Mouse (Mus musculus): ENCODE measurements around the gene Cdc42bpa. TPM values are rescaled to one million over a fixed set of nuclear protein-coding genes. Genes with fewer than 3 reads are reported as not detected.

The Cdc42bpa gene
- polyA plus RNA-seq, 1 experiment from 2014 or later, result 34.5 TPM

DNA sequence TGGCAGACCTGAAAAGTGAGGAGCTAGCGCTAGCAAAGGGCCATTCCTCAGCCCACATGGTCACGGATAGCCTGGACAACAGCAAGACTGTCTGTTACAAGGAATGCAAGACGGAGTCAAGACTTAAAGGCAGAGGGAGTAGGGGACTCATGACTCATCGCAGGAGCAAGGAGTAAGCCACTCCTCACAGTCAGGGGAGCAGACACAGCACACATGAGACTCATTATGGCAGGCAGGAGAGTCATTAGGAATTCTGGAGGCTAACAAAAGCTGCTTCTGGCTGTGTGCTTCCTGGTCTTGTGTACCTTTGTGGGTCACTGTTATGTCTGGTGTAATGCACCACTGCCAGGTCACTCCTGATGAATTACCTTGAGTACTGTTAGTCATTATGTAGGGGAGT, 178.9 kb downstream of the Cdc42bpa start:
- no peak overlapping the region for H3K4me3 ChIP-seq (ENCODE audit: low read length)
- H3K27ac ChIP-seq (ENCODE audit: low read depth, low read length), result no peak overlapping the region
- 85% methylated on average over 4 of the region's 4 CpGs for WGBS
- no peaks in the 10 kb centered on the region for H3K4me1 ChIP-seq (ENCODE audit: control insufficient read depth, insufficient read depth, low read depth, low read length)
- H3K27me3 ChIP-seq (replicated peaks; ENCODE audit: control insufficient read depth, insufficient read depth, low read length), result no peaks in the 10 kb centered on the region
- no peaks in the 10 kb centered on the region for H3K9me3 ChIP-seq (ENCODE audit: control insufficient read depth, low read length)
- no peak overlapping the region for H3K4me2 ChIP-seq (ENCODE audit: low read length)
- H3K9ac ChIP-seq (ENCODE audit: low read depth, low read length), result no peak overlapping the region
- H3K36me3 ChIP-seq (ENCODE audit: control insufficient read depth, insufficient read depth, low read length), result peaks cover 12% of the 10 kb centered on the region
- no peak for ATAC-seq

DNA sequence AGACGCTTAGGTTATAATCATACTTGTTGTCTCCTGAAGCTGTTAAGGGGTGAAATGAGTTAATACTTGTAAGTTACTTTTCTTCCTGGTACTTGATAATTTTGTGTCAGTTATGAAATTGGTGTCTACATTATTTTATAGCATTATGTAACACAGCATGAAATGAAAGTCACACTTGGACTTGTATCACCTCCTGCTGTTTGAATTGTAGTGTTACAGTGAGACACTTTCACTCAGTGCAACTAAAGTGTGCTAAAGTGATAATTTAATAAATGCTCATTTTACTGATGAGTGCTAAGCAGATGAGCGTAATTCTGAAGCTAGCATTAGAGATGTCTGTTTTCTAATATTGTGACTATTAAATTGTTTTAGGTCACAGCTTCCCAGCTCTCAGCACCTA, 180.7 kb downstream of the Cdc42bpa start:
- Histone ChIP-seq H3K36me3 (ENCODE audit: control insufficient read depth, insufficient read depth, low read length) (peaks cover 12% of the 10 kb centered on the region), H3K27ac (ENCODE audit: low read depth, low read length) (no peak overlapping the region), H3K9ac (ENCODE audit: low read depth, low read length) (no peak overlapping the region), H3K4me2 (ENCODE audit: low read length) (no peak overlapping the region), H3K4me3 (ENCODE audit: low read length) (no peak overlapping the region), H3K27me3 (replicated peaks; ENCODE audit: control insufficient read depth, insufficient read depth, low read length) (no peaks in the 10 kb centered on the region), H3K9me3 (ENCODE audit: control insufficient read depth, low read length) (no peaks in the 10 kb centered on the region), H3K4me1 (ENCODE audit: control insufficient read depth, insufficient read depth, low read depth, low read length) (no peaks in the 10 kb centered on the region)
- ATAC-seq, result no peak
- WGBS, result 90% methylated on average over 2 of the region's 2 CpGs

GRCm38 (mm10) chr1:180148036-180148435, 187.8 kb downstream of the Cdc42bpa start:
- H3K9me3 ChIP-seq (ENCODE audit: control insufficient read depth, low read length), result no peaks in the 10 kb centered on the region
- no peak overlapping the region for H3K4me2 ChIP-seq (ENCODE audit: low read length)
- WGBS, result 85% methylated on average over 4 of the region's 4 CpGs
- H3K27ac ChIP-seq (ENCODE audit: low read depth, low read length), result no peak overlapping the region
- no peaks in the 10 kb centered on the region for H3K27me3 ChIP-seq (replicated peaks; ENCODE audit: control insufficient read depth, insufficient read depth, low read length)
- ATAC-seq, result no peak
- H3K4me1 ChIP-seq (ENCODE audit: control insufficient read depth, insufficient read depth, low read depth, low read length), result no peaks in the 10 kb centered on the region
- H3K9ac ChIP-seq (ENCODE audit: low read depth, low read length), result no peak overlapping the region
- H3K36me3 ChIP-seq (ENCODE audit: control insufficient read depth, insufficient read depth, low read length), result peaks cover 13% of the 10 kb centered on the region
- H3K4me3 ChIP-seq (ENCODE audit: low read length), result no peak overlapping the region

DNA sequence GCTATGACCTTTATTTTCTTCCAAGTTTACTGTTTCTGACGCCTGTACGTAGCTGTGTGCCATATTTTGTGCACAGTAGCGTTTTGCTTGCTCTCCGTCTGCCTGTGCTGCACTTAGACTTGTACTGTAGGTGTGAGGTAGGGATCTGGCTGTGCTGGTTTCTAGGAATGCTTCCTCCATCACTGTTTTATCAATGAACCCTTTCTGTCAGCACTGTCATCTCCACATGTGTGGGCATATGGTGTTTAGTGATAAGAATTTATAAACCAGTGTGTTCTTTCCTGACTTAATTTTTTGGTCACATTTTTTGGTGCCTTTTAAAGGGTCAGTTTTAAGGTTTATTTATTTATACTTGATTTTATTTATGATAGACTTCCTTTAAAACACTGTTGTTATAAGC, 188.3 kb downstream of the Cdc42bpa start:
- 89% methylated on average over 4 of the region's 4 CpGs for WGBS
- no peak overlapping the region for H3K9ac ChIP-seq (ENCODE audit: low read depth, low read length)
- no peak for ATAC-seq

GRCm38 (mm10) chr1:180151191-180151590, 190.9 kb downstream of the Cdc42bpa start:
- Histone ChIP-seq H3K4me1 (ENCODE audit: control insufficient read depth, insufficient read depth, low read depth, low read length) (no peaks in the 10 kb centered on the region), H3K4me2 (ENCODE audit: low read length) (no peak overlapping the region), H3K36me3 (ENCODE audit: control insufficient read depth, insufficient read depth, low read length) (peaks cover 13% of the 10 kb centered on the region), H3K9ac (ENCODE audit: low read depth, low read length) (no peak overlapping the region), H3K27me3 (replicated peaks; ENCODE audit: control insufficient read depth, insufficient read depth, low read length) (no peaks in the 10 kb centered on the region), H3K9me3 (ENCODE audit: control insufficient read depth, low read length) (no peaks in the 10 kb centered on the region), H3K27ac (ENCODE audit: low read depth, low read length) (no peak overlapping the region), H3K4me3 (ENCODE audit: low read length) (no peak overlapping the region)
- 75% methylated on average over 8 of the region's 8 CpGs for WGBS
- ATAC-seq, result no peak

More for the DNA sequence above, 188.3 kb downstream of the Cdc42bpa start:
- no peak overlapping the region for H3K4me3 ChIP-seq (ENCODE audit: low read length)
- no peak overlapping the region for H3K27ac ChIP-seq (ENCODE audit: low read depth, low read length)
- H3K9me3 ChIP-seq (ENCODE audit: control insufficient read depth, low read length), result no peaks in the 10 kb centered on the region
- H3K36me3 ChIP-seq (ENCODE audit: control insufficient read depth, insufficient read depth, low read length), result peaks cover 13% of the 10 kb centered on the region
- H3K4me1 ChIP-seq (ENCODE audit: control insufficient read depth, insufficient read depth, low read depth, low read length), result no peaks in the 10 kb centered on the region
- H3K27me3 ChIP-seq (replicated peaks; ENCODE audit: control insufficient read depth, insufficient read depth, low read length), result no peaks in the 10 kb centered on the region
- no peak overlapping the region for H3K4me2 ChIP-seq (ENCODE audit: low read length)

DNA sequence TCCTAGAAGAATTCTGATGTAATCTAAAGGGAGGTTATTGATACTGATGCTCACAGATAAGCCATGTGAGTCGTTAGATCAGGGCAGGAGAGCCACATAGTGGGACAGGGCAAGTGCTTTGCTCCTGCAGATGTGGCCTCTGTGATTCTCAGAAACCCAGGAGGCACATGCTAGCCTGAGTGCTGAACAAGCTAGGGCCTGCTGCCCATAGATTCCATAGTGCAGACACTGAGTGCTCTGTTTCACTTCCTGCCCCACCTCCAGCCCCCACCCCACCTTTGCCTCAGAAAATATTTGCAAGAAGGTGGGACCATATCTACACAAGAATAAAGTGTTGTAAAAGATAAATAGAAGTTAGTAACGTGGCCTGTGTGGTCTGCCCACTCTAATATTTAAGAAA, 198.4 kb downstream of the Cdc42bpa start:
- Histone ChIP-seq H3K4me2 (ENCODE audit: low read length) (no peak overlapping the region), H3K27ac (ENCODE audit: low read depth, low read length) (no peak overlapping the region), H3K27me3 (replicated peaks; ENCODE audit: control insufficient read depth, insufficient read depth, low read length) (no peaks in the 10 kb centered on the region), H3K36me3 (ENCODE audit: control insufficient read depth, insufficient read depth, low read length) (peaks cover 14% of the 10 kb centered on the region), H3K9ac (ENCODE audit: low read depth, low read length) (no peak overlapping the region), H3K4me1 (ENCODE audit: control insufficient read depth, insufficient read depth, low read depth, low read length) (no peaks in the 10 kb centered on the region), H3K9me3 (ENCODE audit: control insufficient read depth, low read length) (no peaks in the 10 kb centered on the region), H3K4me3 (ENCODE audit: low read length) (no peak overlapping the region)
- ATAC-seq, result no peak
- 91% methylated on average over 2 of the region's 2 CpGs for WGBS

DNA sequence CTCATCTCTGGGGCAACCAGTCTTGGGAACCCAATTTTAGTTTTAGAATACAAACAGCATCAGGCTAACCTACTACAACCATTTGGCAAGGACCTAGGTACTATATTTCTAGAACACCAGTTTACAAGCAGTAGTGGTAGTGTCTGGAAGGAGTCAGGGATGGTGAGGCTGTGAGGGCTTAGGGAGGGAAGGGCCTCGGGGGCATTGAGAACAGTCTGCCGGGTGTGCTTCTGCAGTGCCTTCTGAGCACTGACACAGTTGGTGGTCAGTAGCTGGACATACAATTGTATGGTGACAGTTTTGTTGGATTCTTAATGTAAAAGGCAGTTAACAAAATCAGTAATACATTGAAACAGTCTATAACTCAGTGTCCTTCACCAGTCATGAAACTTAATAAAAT, 200.3 kb downstream of the Cdc42bpa start:
- no peak for ATAC-seq
- Histone ChIP-seq H3K9me3 (ENCODE audit: control insufficient read depth, low read length) (no peaks in the 10 kb centered on the region), H3K36me3 (ENCODE audit: control insufficient read depth, insufficient read depth, low read length) (peaks cover 14% of the 10 kb centered on the region), H3K4me3 (ENCODE audit: low read length) (no peak overlapping the region), H3K27me3 (replicated peaks; ENCODE audit: control insufficient read depth, insufficient read depth, low read length) (no peaks in the 10 kb centered on the region), H3K4me1 (ENCODE audit: control insufficient read depth, insufficient read depth, low read depth, low read length) (no peaks in the 10 kb centered on the region), H3K4me2 (ENCODE audit: low read length) (no peak overlapping the region), H3K27ac (ENCODE audit: low read depth, low read length) (no peak overlapping the region), H3K9ac (ENCODE audit: low read depth, low read length) (no peak overlapping the region)
- WGBS, result 92% methylated on average over 2 of the region's 2 CpGs

DNA sequence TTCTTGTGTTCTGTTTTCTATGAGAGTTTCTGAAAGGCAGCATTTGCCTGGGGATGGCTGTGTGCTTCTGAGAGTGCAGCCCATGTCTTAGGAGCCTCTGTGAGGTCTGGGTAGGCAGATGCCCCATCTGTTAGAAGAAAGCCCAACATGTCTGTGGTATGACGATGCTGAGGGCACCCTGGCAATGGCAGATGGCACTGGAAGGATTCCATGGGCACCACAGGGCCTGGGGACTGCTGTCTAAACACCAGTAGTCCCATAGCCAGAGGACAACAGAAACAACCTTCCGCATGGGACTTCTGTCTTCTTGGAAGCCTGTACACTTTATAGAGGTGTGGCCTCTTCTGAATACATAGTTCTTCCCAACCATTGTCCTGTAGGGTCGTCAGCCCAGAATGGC, 200.9 kb downstream of the Cdc42bpa start:
- Histone ChIP-seq H3K4me1 (ENCODE audit: control insufficient read depth, insufficient read depth, low read depth, low read length) (no peaks in the 10 kb centered on the region), H3K9me3 (ENCODE audit: control insufficient read depth, low read length) (no peaks in the 10 kb centered on the region), H3K4me2 (ENCODE audit: low read length) (no peak overlapping the region), H3K27me3 (replicated peaks; ENCODE audit: control insufficient read depth, insufficient read depth, low read length) (no peaks in the 10 kb centered on the region), H3K27ac (ENCODE audit: low read depth, low read length) (no peak overlapping the region), H3K36me3 (ENCODE audit: control insufficient read depth, insufficient read depth, low read length) (peaks cover 14% of the 10 kb centered on the region), H3K4me3 (ENCODE audit: low read length) (no peak overlapping the region), H3K9ac (ENCODE audit: low read depth, low read length) (no peak overlapping the region)
- peak; percentile 40; the same call in 1 of the 2 replicates for ATAC-seq
- WGBS, result 61% methylated on average over 3 of the region's 3 CpGs

GRCm38 (mm10) chr1:180161566-180162355, 201.5 kb downstream of the Cdc42bpa start:
- ATAC-seq, result no peak
- 88% methylated on average over 20 of the region's 20 CpGs for WGBS

More at GRCm38 (mm10) chr1:180161566-180162355, 201.5 kb downstream of the Cdc42bpa start:
- Histone ChIP-seq H3K4me1 (ENCODE audit: control insufficient read depth, insufficient read depth, low read depth, low read length) (no peaks in the 10 kb centered on the region), H3K9ac (ENCODE audit: low read depth, low read length) (no peak overlapping the region), H3K27me3 (replicated peaks; ENCODE audit: control insufficient read depth, insufficient read depth, low read length) (no peaks in the 10 kb centered on the region), H3K36me3 (ENCODE audit: control insufficient read depth, insufficient read depth, low read length) (peaks cover 14% of the 10 kb centered on the region), H3K4me2 (ENCODE audit: low read length) (no peak overlapping the region), H3K27ac (ENCODE audit: low read depth, low read length) (no peak overlapping the region), H3K4me3 (ENCODE audit: low read length) (no peak overlapping the region), H3K9me3 (ENCODE audit: control insufficient read depth, low read length) (no peaks in the 10 kb centered on the region)

All from hindbrain, embryonic 16.5 days (tissue).